Mouse (Mus musculus) spleen, embryonic (tissue): ENCODE results near the gene Podn.

ENCODE experiments used
- CTCF ChIA-PET: fragments of 350-600 bp; sonication (Branson Sonifier 250); formaldehyde crosslinking; loops from one replicate; lab custom pipeline; 2022; lab: Charles Lee

The Podn gene

GRCm38 (mm10) chr4:108007532-108008103 is 88.6 kb downstream of the Podn start:
- CTCF ChIA-PET = no interaction called here

GRCm38 (mm10) chr4:108005328-108005727 is 90.9 kb downstream of the Podn start:
- CTCF ChIA-PET = no interaction called here

DNA sequence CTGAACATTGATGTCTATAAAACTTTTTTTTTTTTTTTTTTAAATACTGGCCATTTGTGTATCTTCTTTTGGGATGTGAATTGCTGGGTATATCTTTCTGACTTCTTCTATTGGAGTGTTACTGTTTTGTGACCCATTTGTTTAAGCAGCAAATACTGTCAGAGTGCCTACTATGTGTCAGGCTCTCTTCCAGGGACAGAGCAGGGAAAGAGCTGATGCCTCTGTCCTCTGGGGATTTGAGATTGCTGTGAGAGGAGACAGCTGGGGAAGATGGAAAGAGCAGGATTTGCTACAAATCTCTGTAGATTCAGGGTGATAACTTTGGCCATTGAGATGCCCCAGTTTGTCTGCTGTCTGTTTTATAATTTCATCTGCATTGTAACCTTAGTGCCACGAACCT is 96.9 kb downstream of the Podn start:
- CTCF ChIA-PET = interaction anchor here (0.7 kb wide), 1 partner anchor 10 kb away, joined by 5 read pairs; no protein-coding TSS in a partner anchor

DNA sequence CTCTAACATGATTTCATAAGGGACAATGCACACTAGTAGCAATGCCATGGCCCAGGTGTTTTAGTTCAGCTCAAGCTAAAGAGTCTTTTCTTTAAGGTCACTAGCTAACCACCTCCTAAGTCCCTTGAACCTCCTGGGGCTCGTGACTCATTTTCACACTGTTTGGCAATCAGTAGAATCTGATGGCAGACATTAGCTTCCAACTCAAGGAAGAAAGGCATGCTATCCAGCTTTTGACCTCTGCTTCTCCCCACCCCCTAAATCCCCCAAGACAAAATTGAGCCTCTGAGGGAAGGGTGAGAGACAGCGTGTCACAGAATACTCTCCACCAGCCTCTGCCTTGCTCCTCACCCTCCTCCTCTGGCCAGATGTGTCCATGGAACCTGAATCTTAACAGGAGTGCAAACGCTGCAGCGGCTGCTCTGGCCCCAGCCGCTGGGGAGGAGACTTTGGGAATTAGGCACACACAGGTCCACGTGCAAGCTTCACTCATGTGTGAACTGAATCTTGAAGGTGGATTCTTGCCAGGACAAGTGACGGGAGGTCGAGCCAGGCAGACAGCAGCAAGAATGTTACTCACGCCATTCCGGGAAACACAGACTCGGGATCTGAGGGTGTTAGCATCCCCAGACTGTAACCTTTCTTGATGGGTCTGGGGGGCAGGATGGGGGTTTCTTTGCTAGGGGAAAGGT is 97.5 kb downstream of the Podn start:
- CTCF ChIA-PET = interaction anchor here (0.7 kb wide), 1 partner anchor 10 kb away, joined by 5 read pairs; no protein-coding TSS in a partner anchor

- CTCF ChIA-PET = no interaction called here
These were observed 99.7 kb downstream of the Podn start for GRCm38 (mm10) chr4:107996418-107996986.

- CTCF ChIA-PET = no interaction called here
These were observed 100.5 kb downstream of the Podn start for GRCm38 (mm10) chr4:107995727-107996126.

DNA sequence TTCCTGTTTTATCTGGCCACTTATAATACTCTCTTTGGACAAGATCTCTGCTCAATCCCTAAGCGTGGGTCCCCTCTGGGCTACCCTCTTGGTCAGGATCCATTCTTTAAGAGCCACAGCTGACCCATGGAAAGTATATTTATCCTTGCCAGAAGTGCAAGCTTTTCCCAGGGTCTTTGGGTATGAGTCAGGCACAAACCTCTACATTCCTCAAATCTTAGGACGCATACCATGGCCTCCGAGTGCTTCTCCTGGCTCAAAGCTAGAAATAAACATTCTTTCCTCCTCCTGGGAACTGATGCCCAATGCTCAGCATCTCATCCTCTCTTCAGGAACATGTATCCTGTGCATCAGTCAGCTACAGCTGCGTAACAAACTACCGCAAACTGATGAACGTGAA is 101.2 kb downstream of the Podn start:
- CTCF ChIA-PET = no interaction called here

GRCm38 (mm10) chr4:107991879-107992278 is 104.4 kb downstream of the Podn start:
- CTCF ChIA-PET = no interaction called here

DNA sequence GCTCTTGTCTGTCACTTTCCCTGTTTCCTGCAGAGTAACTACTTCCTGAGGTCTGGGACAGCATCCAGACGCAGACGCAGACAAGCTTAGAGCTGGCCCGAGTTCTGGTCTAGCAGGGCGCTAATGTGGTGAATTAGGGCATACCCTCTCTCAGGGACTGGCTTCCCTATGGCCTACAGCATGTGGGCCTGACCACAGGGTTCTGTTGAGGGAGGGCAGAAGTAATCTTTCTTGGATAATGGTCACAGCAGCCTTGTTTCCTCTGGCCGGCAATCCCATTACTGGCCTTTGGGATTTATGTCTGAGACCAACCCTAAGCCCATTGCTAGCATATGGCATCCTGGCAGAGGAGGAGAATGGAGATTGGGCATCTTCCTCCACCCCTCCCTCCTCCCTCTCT is 105.4 kb downstream of the Podn start:
- CTCF ChIA-PET = no interaction called here

DNA sequence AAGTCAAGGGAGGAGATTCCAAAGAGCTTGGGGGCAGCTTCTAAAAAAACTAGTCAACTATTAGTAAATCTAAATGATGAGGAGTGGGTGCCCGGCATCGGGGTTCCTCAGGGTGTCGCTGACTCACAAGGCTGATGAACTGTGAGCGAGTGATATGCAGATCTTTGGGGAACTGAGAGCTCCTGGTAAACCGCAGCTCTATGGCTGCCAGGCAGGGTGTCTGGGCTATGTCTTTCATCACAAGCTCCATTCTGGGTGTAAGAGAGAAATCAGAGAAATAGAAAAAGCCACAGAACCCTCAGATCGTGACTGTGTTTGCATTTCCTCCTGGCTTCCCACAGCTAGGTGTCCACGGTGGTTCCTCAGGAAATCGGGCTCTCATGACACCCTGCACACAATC is 107.3 kb downstream of the Podn start:
- CTCF ChIA-PET = interaction anchor here (0.6 kb wide), 1 partner anchor 10 kb away, joined by 5 read pairs; no protein-coding TSS in a partner anchor

GRCm38 (mm10) chr4:107986386-107987168 is 109.7 kb downstream of the Podn start:
- CTCF ChIA-PET = no interaction called here

DNA sequence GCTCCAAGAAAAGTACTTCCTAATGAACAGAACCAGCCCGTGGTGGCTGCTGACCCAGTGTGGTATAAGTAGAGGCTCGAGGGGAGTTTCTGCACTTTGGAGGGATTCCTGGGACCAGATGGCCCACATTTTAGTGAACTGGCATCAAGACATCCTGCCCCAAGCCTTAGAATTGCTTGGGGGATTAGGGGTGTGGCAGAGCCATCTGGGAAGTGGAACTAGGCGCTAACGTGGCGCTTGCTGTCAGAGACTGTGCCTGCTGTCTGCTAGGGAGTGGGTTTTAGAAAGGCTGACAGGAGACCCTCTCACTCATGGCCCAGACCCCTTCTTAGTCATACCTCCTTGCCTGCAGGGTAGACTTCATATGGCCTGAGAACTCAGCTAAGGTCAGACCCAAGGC is 110.4 kb downstream of the Podn start:
- CTCF ChIA-PET = no interaction called here

DNA sequence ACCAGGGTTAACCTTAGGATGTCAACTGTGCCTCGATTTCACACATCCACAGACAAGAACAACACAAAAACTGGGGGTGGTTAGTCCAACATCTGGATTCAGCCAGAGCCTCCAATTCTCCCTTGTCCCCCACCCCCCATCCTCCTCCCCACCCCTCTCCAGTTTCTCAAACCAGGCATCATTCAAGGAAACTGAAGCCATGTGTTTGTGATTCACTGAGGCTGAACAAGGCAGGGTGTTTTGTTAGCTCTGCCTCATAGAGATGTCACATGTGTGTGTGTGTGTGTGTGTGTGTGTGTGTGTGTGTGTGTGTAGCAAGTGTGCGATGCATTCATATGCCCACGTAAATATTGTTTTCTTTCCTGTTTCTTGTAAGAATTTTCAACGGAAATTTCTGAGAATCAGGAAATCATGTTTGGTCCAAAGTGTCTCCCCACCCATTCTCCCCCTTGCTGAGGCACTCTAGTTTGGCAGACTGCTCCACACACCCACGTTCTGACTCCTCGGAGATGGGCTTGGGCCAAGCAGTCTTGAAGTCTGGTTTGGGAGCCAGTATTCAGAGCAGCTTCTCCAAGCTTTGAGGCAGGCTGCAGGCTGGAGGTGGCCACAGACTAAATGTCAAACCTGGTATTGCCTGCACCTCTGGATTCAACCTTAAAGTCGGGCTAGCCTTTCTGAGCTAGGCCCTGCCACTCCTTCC is 111.8 kb downstream of the Podn start:
- CTCF ChIA-PET = no interaction called here

GRCm38 (mm10) chr4:107983717-107984116 is 112.5 kb downstream of the Podn start:
- CTCF ChIA-PET = no interaction called here

GRCm38 (mm10) chr4:107980002-107980600 is 116.1 kb downstream of the Podn start:
- CTCF ChIA-PET = no interaction called here

GRCm38 (mm10) chr4:107979530-107979929 is 116.7 kb downstream of the Podn start:
- CTCF ChIA-PET = no interaction called here

- CTCF ChIA-PET = no interaction called here
These were observed 118.7 kb downstream of the Podn start for GRCm38 (mm10) chr4:107977593-107977992.

DNA sequence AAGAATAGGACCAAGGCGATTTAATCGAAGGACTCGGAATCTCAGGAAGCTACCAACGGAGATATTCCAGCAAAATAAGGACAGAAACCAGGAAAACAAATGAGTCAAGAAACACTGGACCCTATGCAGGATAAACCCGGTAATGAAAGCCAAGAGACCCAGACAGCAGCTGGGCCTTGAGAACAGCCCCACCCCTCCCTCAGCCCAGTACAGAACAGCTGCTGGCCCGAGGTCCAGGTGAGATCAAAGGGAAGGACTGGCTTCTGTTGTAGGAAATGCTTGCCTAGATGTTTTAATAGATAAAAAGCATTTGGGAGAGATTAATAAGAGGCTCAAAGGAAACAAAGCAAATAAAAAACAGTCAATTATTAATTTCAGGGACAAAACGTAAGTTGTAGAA is 121.2 kb downstream of the Podn start:
- CTCF ChIA-PET = no interaction called here

DNA sequence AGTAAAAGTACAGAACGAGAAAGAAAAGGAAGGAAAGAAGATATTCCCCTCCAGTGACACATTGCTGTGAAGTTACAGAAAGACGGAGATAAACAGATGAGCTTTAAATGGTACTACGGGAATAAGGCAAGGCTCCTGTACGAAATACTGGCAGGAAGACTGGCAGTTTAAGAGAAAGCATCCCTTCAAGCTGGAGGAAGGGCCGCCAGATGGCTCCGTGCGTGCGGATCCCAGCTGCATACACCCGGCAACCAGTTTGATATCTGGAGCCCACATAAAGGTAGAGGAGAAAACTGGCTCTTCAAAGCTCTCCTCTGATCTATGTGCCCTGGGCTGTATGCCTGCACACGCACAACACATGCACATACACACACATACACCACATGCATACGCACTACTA is 121.7 kb downstream of the Podn start:
- CTCF ChIA-PET = no interaction called here

DNA sequence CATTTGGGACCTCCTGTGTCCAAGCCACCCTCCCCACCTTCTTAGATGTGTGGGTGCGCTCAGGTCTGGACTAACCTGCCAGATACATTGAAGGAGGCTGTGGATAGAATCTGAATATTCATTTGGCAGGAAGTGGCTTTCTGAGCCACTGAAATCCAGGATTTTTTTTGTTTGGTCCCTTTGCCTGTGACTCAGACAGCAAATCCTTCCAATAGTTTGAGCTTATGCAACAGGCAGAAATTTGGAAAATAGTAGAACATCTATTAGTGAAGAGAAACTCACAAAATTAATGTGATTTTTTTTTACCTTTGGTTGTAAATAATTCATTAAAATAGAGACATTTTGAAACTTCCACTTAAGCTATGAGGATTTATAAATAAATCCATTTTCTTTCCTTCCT is 125.1 kb downstream of the Podn start:
- CTCF ChIA-PET = no interaction called here

DNA sequence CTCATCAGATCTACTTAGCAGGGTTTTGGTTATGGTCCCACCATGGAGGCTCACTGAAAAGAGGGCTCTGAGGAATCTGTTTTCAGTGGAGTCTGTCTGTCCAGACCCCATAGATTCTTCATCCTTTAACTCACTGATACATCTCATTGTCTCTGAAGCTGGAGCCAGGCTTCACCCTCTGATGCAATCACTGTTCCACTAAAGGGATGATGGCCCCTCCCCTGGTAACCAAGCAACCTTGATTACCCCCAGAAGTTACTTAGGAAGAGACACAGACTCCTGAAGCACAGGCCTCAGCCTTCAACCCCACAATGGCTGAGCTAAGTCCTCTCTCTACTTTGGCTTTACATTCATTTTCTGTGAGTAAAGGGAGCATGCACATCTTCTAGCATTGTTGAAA is 126.5 kb downstream of the Podn start:
- CTCF ChIA-PET = no interaction called here
